Mouse (Mus musculus): ENCODE measurements around the gene Tubb4b. TPM values are rescaled to one million over a fixed set of nuclear protein-coding genes. Genes with fewer than 3 reads are reported as not detected.

Gene Tubb4b
- polyA plus RNA-seq, 1 experiment: 647 TPM

GRCm38 (mm10) chr2:25218445-25218844 lies 6.1 kb downstream of the Tubb4b start, which contains the start of gene Fam166a:
Gene Fam166a, plus strand, starts transcription at chr2:25218745.
- DNase-seq: no peak
- no peak within 1 kb of the TSS for H3K27ac ChIP-seq (ENCODE audit: insufficient read depth, low read length)
- no peaks in the 10 kb centered on the region for H3K4me1 ChIP-seq (ENCODE audit: control insufficient read depth, insufficient read depth, low read length)
- H3K4me3 ChIP-seq (replicated peaks; ENCODE audit: insufficient read depth, low read depth, low read length): no peak within 1 kb of the TSS
- TF ChIP-seq CTCF (IDR thresholded peaks at IDR 0.05; ENCODE audit: borderline replicate concordance, insufficient read depth, low read depth, low read length) (no peak), POLR2A (IDR thresholded peaks at IDR 0.05; ENCODE audit: borderline replicate concordance, insufficient read depth, low read length) (no peak)
- H3K27me3 ChIP-seq (ENCODE audit: control insufficient read depth, insufficient read depth, low read length): no peaks in the 10 kb centered on the region

- H3K27me3 ChIP-seq (ENCODE audit: control insufficient read depth, insufficient read depth, low read length): no peaks in the 10 kb centered on the region
- no peak for DNase-seq
- no peak overlapping the region for H3K27ac ChIP-seq (ENCODE audit: insufficient read depth, low read length)
- H3K4me3 ChIP-seq (replicated peaks; ENCODE audit: insufficient read depth, low read depth, low read length): no peak overlapping the region
- no peaks in the 10 kb centered on the region for H3K4me1 ChIP-seq (ENCODE audit: control insufficient read depth, insufficient read depth, low read length)
- 62% methylated on average over 2 of the region's 2 CpGs for WGBS
- no peak for TF ChIP-seq POLR2A (IDR thresholded peaks at IDR 0.05; ENCODE audit: borderline replicate concordance, insufficient read depth, low read length)
- TF ChIP-seq CTCF (IDR thresholded peaks at IDR 0.05; ENCODE audit: borderline replicate concordance, insufficient read depth, low read depth, low read length): no peak
These were observed 6.8 kb downstream of the Tubb4b start for GRCm38 (mm10) chr2:25217666-25218065.

GRCm38 (mm10) chr2:25214444-25214843 lies 10.1 kb downstream of the Tubb4b start, which contains the start of gene Stpg3:
Gene Stpg3, minus strand, starts transcription at chr2:25214637.
- 49% methylated on average over 3 of the region's 3 CpGs for WGBS
- TF ChIP-seq CTCF (IDR thresholded peaks at IDR 0.05; ENCODE audit: borderline replicate concordance, insufficient read depth, low read depth, low read length) (no peak), POLR2A (IDR thresholded peaks at IDR 0.05; ENCODE audit: borderline replicate concordance, insufficient read depth, low read length) (no peak)

GRCm38 (mm10) chr2:25213266-25213865 lies 11.1 kb downstream of the Tubb4b start:
- Histone ChIP-seq H3K27me3 (ENCODE audit: control insufficient read depth, insufficient read depth, low read length) (no peaks in the 10 kb centered on the region), H3K27ac (ENCODE audit: insufficient read depth, low read length) (no peak overlapping the region), H3K4me3 (replicated peaks; ENCODE audit: insufficient read depth, low read depth, low read length) (no peak overlapping the region), H3K4me1 (ENCODE audit: control insufficient read depth, insufficient read depth, low read length) (0 out of 2 replicates have a peak, but pooled peaks cover 6% of the 10 kb centered on the region)
- no peak for TF ChIP-seq CTCF (IDR thresholded peaks at IDR 0.05; ENCODE audit: borderline replicate concordance, insufficient read depth, low read depth, low read length)
- WGBS: 70% methylated on average over 23 of the region's 23 CpGs
- DNase-seq: no peak

More at GRCm38 (mm10) chr2:25214444-25214843, 10.1 kb downstream of the Tubb4b start, which contains the start of gene Stpg3:
- H3K27ac ChIP-seq (ENCODE audit: insufficient read depth, low read length): no peak within 1 kb of the TSS
- H3K4me1 ChIP-seq (ENCODE audit: control insufficient read depth, insufficient read depth, low read length): 0 out of 2 replicates have a peak, but pooled peaks cover 6% of the 10 kb centered on the region
- DNase-seq: no peak
- H3K27me3 ChIP-seq (ENCODE audit: control insufficient read depth, insufficient read depth, low read length): no peaks in the 10 kb centered on the region
- no peak within 1 kb of the TSS for H3K4me3 ChIP-seq (replicated peaks; ENCODE audit: insufficient read depth, low read depth, low read length)

GRCm38 (mm10) chr2:25211121-25211670 lies 13.3 kb downstream of the Tubb4b start, which contains the start of gene Nelfb:
Gene Nelfb, minus strand, starts transcription at chr2:25211489.
- DNase-seq: peak; percentile 86 to 93
- WGBS: under 1% methylated on average over 44 of the region's 44 CpGs
- no peak for TF ChIP-seq CTCF (IDR thresholded peaks at IDR 0.05; ENCODE audit: borderline replicate concordance, insufficient read depth, low read depth, low read length)
- TF ChIP-seq POLR2A (IDR thresholded peaks at IDR 0.05; ENCODE audit: borderline replicate concordance, insufficient read depth, low read length): peak; percentile 78

GRCm38 (mm10) chr2:25210686-25211085 lies 13.8 kb downstream of the Tubb4b start:
- no peak for TF ChIP-seq POLR2A (IDR thresholded peaks at IDR 0.05; ENCODE audit: borderline replicate concordance, insufficient read depth, low read length)
- Histone ChIP-seq H3K27me3 (ENCODE audit: control insufficient read depth, insufficient read depth, low read length) (no peaks in the 10 kb centered on the region), H3K4me1 (ENCODE audit: control insufficient read depth, insufficient read depth, low read length) (peaks cover 6% of the 10 kb centered on the region; the same call in 1 of the 2 replicates), H3K27ac (ENCODE audit: insufficient read depth, low read length) (peak overlapping the region; percentile 80; the same call in 1 of the 2 replicates), H3K4me3 (replicated peaks; ENCODE audit: insufficient read depth, low read depth, low read length) (peak overlapping the region; percentile 90)
- no peak for DNase-seq
- WGBS: under 1% methylated on average over 24 of the region's 24 CpGs

More at GRCm38 (mm10) chr2:25211121-25211670, 13.3 kb downstream of the Tubb4b start, which contains the start of gene Nelfb:
- H3K4me1 ChIP-seq (ENCODE audit: control insufficient read depth, insufficient read depth, low read length): peaks cover 6% of the 10 kb centered on the region; the same call in 1 of the 2 replicates
- no peaks in the 10 kb centered on the region for H3K27me3 ChIP-seq (ENCODE audit: control insufficient read depth, insufficient read depth, low read length)
- peak within 1 kb of the TSS; percentile 90 for H3K4me3 ChIP-seq (replicated peaks; ENCODE audit: insufficient read depth, low read depth, low read length)
- peak within 1 kb of the TSS; percentile 80 for H3K27ac ChIP-seq (ENCODE audit: insufficient read depth, low read length)

GRCm38 (mm10) chr2:25207593-25207992 lies 16.9 kb downstream of the Tubb4b start:
- WGBS: 67% methylated on average over 1 of the region's 1 CpGs
- peaks cover 6% of the 10 kb centered on the region; the same call in 1 of the 2 replicates for H3K4me1 ChIP-seq (ENCODE audit: control insufficient read depth, insufficient read depth, low read length)
- no peak overlapping the region for H3K4me3 ChIP-seq (replicated peaks; ENCODE audit: insufficient read depth, low read depth, low read length)
- no peak for TF ChIP-seq POLR2A (IDR thresholded peaks at IDR 0.05; ENCODE audit: borderline replicate concordance, insufficient read depth, low read length)
- TF ChIP-seq CTCF (IDR thresholded peaks at IDR 0.05; ENCODE audit: borderline replicate concordance, insufficient read depth, low read depth, low read length): no peak
- no peak overlapping the region for H3K27ac ChIP-seq (ENCODE audit: insufficient read depth, low read length)
- no peaks in the 10 kb centered on the region for H3K27me3 ChIP-seq (ENCODE audit: control insufficient read depth, insufficient read depth, low read length)
- no peak for DNase-seq

All from cerebellum, adult 2 months (tissue).